ENCODE assay signal across 8 mouse cellular contexts in the genomic region with DNA sequence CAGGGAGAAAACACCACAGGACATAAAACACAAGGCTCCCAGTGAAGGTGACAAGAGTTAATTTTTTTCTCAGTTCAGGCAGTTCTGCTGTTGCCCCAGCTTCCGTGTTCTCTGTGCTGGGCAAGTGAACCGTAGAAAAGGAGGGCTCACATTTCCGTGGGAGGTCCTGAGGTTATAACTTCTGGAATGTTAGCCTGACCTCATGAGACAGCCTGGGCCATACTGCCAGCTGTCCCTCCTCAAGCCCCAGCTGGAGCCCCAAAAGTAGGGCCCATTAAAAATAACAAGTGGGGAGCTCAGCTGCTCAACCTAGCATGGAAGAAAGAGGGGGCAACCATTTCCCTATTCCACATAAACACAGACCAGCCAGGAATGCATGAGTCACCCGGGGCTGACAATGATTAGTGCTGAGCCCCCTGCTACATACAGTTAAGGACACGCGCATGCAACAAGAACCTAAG. TPM values are rescaled to one million over a fixed set of nuclear protein-coding genes. Genes with fewer than 3 reads are reported as not detected.
DNase-seq lines count a peak whose midpoint lies in the region; ATAC-seq lines count a peak whose summit lies in the region.

No protein-coding gene starts in this region.

- H3K9me3 ChIP-seq in midbrain, embryonic 11.5 days (ENCODE audit: control insufficient read depth, low read length) = no peaks in the 10 kb centered on the region
- 0 out of 2 replicates have a peak, but pooled peaks cover 3% of the 10 kb centered on the region for H3K9me3 ChIP-seq in midbrain, embryonic 13.5 days
- no peaks in the 10 kb centered on the region for H3K9me3 ChIP-seq in hindbrain, embryonic 14.5 days (ENCODE audit: control insufficient read depth, low read length)
- no peaks in the 10 kb centered on the region for H3K9me3 ChIP-seq in limb, embryonic 13.5 days

- peaks cover 3% of the 10 kb centered on the region; the same call in 1 of the 2 replicates for H3K4me1 ChIP-seq in midbrain, embryonic 11.5 days (ENCODE audit: control insufficient read depth, insufficient read depth, low read length)
- 0 out of 2 replicates have a peak, but pooled peaks cover 7% of the 10 kb centered on the region for H3K4me1 ChIP-seq in midbrain, embryonic 13.5 days (replicated peaks)
- H3K4me1 ChIP-seq in hindbrain, embryonic 14.5 days (replicated peaks; ENCODE audit: control insufficient read depth, insufficient read depth, low read length) = 0 out of 2 replicates have a peak, but pooled peaks cover 6% of the 10 kb centered on the region
- peaks cover 41% of the 10 kb centered on the region for H3K4me1 ChIP-seq in limb, embryonic 13.5 days

- H3K9ac ChIP-seq in midbrain, embryonic 11.5 days (ENCODE audit: low read length) = no peak overlapping the region
- no peak overlapping the region for H3K9ac ChIP-seq in midbrain, embryonic 13.5 days (replicated peaks)
- no peak overlapping the region for H3K9ac ChIP-seq in hindbrain, embryonic 14.5 days
- no peak overlapping the region for H3K9ac ChIP-seq in limb, embryonic 13.5 days

- no peak overlapping the region for H3K4me2 ChIP-seq in midbrain, embryonic 11.5 days
- H3K4me2 ChIP-seq in midbrain, embryonic 13.5 days (replicated peaks) = no peak overlapping the region
- H3K4me2 ChIP-seq in hindbrain, embryonic 14.5 days (replicated peaks) = no peak overlapping the region; the same call in 1 of the 2 replicates
- peak overlapping the region; percentile 55 for H3K4me2 ChIP-seq in limb, embryonic 13.5 days (replicated peaks)

- no peak overlapping the region for H3K27ac ChIP-seq in midbrain, embryonic 11.5 days (ENCODE audit: low read depth, low read length)
- H3K27ac ChIP-seq in midbrain, embryonic 13.5 days = no peak overlapping the region
- H3K27ac ChIP-seq in hindbrain, embryonic 14.5 days = 0 out of 2 replicates have a peak overlapping the region, but pooled peaks have one; percentile 14
- peak overlapping the region; percentile 87 for H3K27ac ChIP-seq in limb, embryonic 13.5 days

- WGBS in midbrain, embryonic 11.5 days = 47% methylated on average over 6 of the region's 6 CpGs
- WGBS in midbrain, embryonic 13.5 days = 42% methylated on average over 6 of the region's 6 CpGs
- 41% methylated on average over 6 of the region's 6 CpGs for WGBS in hindbrain, embryonic 14.5 days
- 4% methylated on average over 6 of the region's 6 CpGs for WGBS in limb, embryonic 13.5 days

- no peak overlapping the region for H3K4me3 ChIP-seq in midbrain, embryonic 11.5 days (ENCODE audit: low read depth, low read length)
- H3K4me3 ChIP-seq in midbrain, embryonic 13.5 days (replicated peaks) = no peak overlapping the region
- H3K4me3 ChIP-seq in hindbrain, embryonic 14.5 days (replicated peaks; ENCODE audit: low read length) = no peak overlapping the region
- peak overlapping the region; percentile 14; the same call in 1 of the 2 replicates for H3K4me3 ChIP-seq in limb, embryonic 13.5 days

- H3K27me3 ChIP-seq in midbrain, embryonic 11.5 days (ENCODE audit: control insufficient read depth, insufficient read depth, low read length) = no peaks in the 10 kb centered on the region
- H3K27me3 ChIP-seq in midbrain, embryonic 13.5 days = no peaks in the 10 kb centered on the region
- no peaks in the 10 kb centered on the region for H3K27me3 ChIP-seq in hindbrain, embryonic 14.5 days (ENCODE audit: control insufficient read depth, insufficient read depth, low read length)
- H3K27me3 ChIP-seq in limb, embryonic 13.5 days = no peaks in the 10 kb centered on the region

- ATAC-seq in midbrain, embryonic 11.5 days (ENCODE audit: low FRiP score) = peak; percentile 42; the same call in 1 of the 2 replicates
- ATAC-seq in midbrain, embryonic 13.5 days = no peak
- ATAC-seq in hindbrain, embryonic 14.5 days (ENCODE audit: low FRiP score) = no peak
- peak; percentile 87 for ATAC-seq in limb, embryonic 13.5 days (ENCODE audit: low FRiP score, low read depth)

- no peaks in the 10 kb centered on the region for H3K36me3 ChIP-seq in midbrain, embryonic 11.5 days (ENCODE audit: control insufficient read depth, insufficient read depth, low read length)
- H3K36me3 ChIP-seq in midbrain, embryonic 13.5 days = no peaks in the 10 kb centered on the region
- H3K36me3 ChIP-seq in hindbrain, embryonic 14.5 days (replicated peaks; ENCODE audit: control insufficient read depth, insufficient read depth) = no peaks in the 10 kb centered on the region
- no peaks in the 10 kb centered on the region for H3K36me3 ChIP-seq in limb, embryonic 13.5 days

- DNase-seq in midbrain, embryonic 11.5 days (ENCODE audit: low spot score, missing footprints) = no peak
- no peak for DNase-seq in hindbrain, embryonic 14.5 days (ENCODE audit: low spot score)
- peak; percentile 36 for DNase-seq in yolk sac, embryonic 10.5 days (ENCODE audit: low spot score)
- DNase-seq in adipocyte (ENCODE audit: low spot score) = no peak
- DNase-seq in left cerebral cortex, adult 18-20 months (ENCODE audit: low spot score in 2 of 2) = no peak
- no peak for DNase-seq in left cerebral cortex, adult 8-10 months (ENCODE audit: low spot score in 2 of 2)

RNA-seq across cellular contexts. Expression of a gene that starts 28.8 kb away (rescaled TPM):
- 6.7 and 7.4 TPM in 2 replicates for polyA plus RNA-seq in midbrain, embryonic 11.5 days (2014; fragmentation: Nextera tagmentation; extraction: Ambion mirVana)
- 3.1 and 3.3 TPM in 2 replicates for polyA plus RNA-seq in midbrain, embryonic 13.5 days (2015; fragmentation: Nextera tagmentation; extraction: Ambion mirVana)
- polyA plus RNA-seq in hindbrain, embryonic 14.5 days (2014; fragmentation: Nextera tagmentation; extraction: Ambion mirVana) = 3.0 and 3.8 TPM in 2 replicates
- polyA plus RNA-seq in limb, embryonic 13.5 days (2015; fragmentation: Nextera tagmentation; extraction: Ambion mirVana) = 11.7 and 12.7 TPM in 2 replicates
- total RNA-seq in left cerebral cortex, adult 18-20 months (2021) = 1 to 10 TPM; 3.6 to 3.8 TPM
- 1 to 10 TPM; 4.1 to 5.2 (median 4.6) TPM for total RNA-seq in left cerebral cortex, adult 8-10 months (2022)

Comparison
In these comparisons a context has a peak if more than half of its experiments do, and no peak if none do; other contexts are left out.
1. ATAC-seq: peak in midbrain, embryonic 11.5 days (single experiment) and limb, embryonic 13.5 days (single experiment); none in midbrain, embryonic 13.5 days (single experiment) and hindbrain, embryonic 14.5 days (single experiment).
2. H3K27ac ChIP-seq: peak in hindbrain, embryonic 14.5 days (single experiment) and limb, embryonic 13.5 days (single experiment); none in midbrain, embryonic 11.5 days (single experiment) and midbrain, embryonic 13.5 days (single experiment).